Mouse (Mus musculus) yolk sac, embryonic 10.5 days (tissue): ENCODE results near the gene Mettl16.

ENCODE experiments used
- DNase-seq: peaks from one replicate; pipeline ENCODE4 v3.0.0-alpha.2; 2017; ENCODE audit warnings: low spot score

The Mettl16 gene

GRCm38 (mm10) chr11:74770595-74771207, at the start of gene Mettl16:
TSS of gene Mettl16 (plus strand) at chr11:74770830.
- DNase-seq: peak; percentile 96

- DNase-seq: no peak
These were observed 49.5 kb upstream of the Mettl16 start for GRCm38 (mm10) chr11:74721141-74721540.

DNA sequence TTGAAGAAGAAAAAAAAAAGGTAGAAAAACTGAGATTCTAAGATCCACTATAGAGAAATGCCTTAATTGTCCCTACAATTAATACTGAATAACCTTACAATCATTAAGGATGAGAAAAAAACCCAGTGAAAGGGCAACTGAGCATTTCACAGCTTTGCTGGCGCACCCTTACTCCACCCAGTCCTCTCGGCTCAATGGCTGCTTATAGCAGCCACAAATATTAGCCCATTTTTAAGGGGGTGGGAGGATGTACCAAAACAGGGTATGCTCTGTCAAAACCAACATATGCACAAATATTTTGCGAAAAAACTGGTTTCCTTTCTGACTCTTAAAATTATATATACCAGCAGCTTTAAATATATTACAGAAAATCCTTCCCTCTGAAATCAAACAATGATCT, 48.7 kb upstream of the Mettl16 start:
- no peak for DNase-seq

DNA sequence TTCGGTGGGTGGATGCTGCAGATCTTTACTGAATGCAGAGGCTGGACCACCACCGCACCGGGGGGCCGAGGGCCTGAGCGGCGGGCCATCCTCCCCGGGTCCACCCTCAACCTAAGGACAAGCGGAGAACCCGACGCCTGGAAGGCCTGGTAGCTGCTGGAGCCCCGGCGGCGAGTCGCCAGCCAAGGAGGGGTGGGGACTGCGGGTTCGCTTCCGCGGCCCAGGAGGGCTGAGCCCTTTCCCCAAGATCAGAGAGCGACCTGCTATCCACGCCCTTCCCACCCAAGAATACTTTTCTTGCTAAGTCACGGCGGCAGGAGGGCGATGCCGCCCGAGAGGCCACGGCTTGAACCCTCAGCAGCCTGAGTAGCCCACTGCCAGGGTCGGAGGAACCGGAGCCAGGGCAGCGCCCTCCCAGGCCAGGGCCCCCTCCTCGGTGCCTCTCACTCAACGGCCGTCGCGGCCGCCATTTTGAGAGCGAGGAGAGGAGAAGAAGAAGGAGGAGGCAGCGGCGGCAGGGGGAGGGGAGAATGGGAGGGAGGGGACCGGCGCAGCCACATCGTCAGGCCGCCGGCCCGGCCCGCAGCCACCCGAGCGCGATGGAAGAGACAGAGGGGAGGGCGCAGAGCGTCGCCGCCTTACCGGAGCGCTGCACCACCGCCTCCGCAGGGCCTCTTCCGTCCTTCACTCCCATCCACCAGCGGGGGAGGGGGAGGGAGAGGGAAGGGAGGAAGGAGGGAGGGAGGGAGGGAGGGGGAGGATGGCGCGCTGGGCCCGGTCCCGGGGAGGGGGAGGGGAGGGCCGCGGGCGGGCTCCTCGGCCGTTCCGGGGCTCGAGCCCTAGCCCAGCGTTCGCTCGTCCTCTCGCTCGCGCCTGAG, 47.0 kb upstream of the Mettl16 start:
- peak; percentile 92 for DNase-seq

- peak; percentile 97 for DNase-seq
These were observed 46.3 kb upstream of the Mettl16 start, which contains the start of gene Pafah1b1 for GRCm38 (mm10) chr11:74724235-74724791. TSS of gene Pafah1b1 (minus strand) at chr11:74724670.

DNA sequence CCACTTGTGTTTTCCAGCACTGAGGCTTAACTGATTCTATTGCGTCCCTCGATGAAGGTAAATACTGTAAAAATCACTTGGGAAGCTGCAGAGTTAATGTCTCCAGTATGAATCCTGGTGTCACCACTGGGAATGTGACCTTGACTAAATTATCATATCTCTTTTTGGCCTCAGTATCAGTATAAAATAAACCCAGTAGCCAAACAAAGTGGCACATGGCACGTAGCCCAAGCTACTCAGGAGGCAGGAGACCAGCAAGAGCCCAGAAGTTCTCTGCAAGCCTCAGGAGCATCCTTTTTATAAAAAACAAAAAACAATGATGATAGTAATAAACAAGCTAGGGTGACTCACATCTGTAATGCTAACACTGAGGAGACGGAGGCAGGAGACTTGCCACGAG, 45.4 kb upstream of the Mettl16 start:
- DNase-seq: no peak

DNA sequence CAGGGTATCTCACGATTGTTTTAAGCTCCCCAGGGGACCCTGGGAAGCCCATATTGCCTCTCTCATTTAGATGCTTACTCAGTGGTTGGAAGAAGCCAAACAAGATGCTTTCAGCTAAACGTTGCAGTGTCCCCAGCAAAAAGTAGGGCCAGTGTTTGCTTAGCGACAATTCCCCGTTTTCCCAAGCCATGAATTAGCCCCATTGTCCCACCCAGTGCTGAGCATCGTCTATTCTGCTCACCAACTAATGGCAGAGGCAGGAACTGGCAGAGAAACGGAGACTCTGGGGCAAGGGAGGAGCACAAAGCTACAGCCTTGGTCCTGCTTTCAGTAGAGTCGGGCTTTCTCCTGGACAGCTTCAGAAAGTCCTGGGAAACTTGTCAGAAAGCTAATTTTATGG, 35.7 kb upstream of the Mettl16 start:
- DNase-seq: no peak

DNA sequence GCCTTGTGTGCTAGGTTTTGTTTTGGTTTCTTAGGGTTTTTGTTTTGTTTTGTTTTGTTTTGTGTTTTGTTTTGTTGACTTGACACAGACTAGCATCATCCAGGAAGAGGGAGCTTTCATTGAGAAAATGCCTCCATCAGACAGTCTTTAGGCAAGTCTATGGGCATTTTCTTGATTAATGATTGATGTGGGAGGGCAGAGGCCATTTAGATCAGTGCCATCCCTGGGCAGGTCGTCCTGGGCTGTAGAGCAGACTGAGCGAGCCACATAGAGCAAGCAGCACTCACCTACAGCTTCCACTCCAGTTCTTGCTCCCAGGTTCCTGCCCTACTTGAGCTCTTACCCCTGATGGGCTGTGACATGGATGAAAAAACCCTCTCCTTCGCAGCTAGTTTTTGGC, 32.8 kb upstream of the Mettl16 start:
- DNase-seq: no peak

DNA sequence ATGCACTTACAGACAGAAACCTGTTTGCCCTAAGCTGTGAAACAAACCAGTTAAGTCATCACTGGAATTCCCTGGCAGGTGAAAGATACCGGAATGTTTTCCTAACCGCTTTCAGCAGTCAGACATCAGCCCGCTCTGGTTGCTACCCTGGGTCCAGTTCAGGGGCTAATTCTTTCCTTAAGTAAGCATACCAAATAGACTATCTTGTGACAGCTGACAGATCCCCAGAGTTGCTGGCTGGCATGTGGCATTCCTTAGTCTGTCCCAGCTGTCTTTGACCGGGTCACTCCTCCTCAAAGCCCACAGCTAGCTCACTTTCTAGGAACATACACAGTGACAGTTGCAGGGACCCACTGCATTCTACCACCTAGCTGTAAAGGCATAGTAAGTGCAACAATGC, 22.6 kb upstream of the Mettl16 start:
- no peak for DNase-seq

- DNase-seq: no peak
These were observed 21.4 kb upstream of the Mettl16 start for GRCm38 (mm10) chr11:74749241-74749640.

GRCm38 (mm10) chr11:74750662-74751351, 19.8 kb upstream of the Mettl16 start:
- no peak for DNase-seq

GRCm38 (mm10) chr11:74751352-74752066, 19.1 kb upstream of the Mettl16 start:
- no peak for DNase-seq

DNA sequence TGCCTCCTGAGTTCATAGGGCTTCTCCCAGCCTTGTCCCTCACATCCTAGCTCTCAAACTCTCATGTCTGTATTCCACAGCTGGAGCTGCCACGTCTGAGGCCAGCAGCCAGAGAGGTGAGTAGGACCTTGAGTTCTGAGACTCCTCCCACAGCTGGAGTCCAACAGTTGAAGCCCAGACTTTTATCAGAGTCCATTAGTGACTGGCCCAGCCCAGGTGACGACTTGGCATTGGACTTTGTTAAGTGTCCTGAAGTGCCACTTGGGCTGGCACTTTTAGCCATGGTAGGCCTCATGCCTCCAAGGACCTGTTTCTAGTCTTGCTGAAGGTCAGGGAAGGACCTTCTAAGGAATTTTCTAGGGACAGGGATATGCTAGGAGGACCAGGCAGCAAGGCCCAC, 14.0 kb upstream of the Mettl16 start:
- no peak for DNase-seq

- no peak for DNase-seq
These were observed 9.5 kb upstream of the Mettl16 start for GRCm38 (mm10) chr11:74761011-74761705.

DNA sequence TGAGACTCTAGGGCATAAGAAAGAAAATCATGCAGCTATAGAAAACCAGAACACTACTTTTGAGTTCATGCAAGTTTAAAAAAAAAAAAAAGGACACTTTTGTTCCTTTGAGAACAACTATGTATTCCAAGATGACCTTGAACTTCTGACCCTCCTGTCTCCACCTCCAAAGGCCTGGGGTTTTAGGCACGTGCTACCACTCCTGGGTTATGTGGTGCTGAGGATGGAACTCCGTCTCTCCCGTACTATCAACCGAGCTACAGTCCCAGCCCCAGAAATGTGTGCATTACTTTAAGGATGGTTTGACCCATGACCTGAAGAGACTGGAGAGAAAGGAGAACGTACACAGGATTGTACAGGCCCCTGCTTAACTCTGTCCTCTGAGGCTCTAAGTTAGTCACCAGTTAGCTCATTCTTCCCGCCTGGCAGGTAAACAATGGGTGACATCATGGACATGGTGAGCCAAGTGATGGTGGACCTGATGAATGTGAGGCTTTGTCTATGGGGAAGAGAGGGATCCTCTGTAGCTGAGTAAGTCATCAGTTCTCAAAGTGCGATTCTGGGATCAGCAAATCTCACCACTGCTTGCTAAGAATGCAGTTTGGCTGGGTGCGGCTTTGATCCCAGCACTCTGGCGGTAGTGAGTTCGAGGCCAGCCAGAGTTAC, 6.5 kb upstream of the Mettl16 start:
- DNase-seq: no peak

DNA sequence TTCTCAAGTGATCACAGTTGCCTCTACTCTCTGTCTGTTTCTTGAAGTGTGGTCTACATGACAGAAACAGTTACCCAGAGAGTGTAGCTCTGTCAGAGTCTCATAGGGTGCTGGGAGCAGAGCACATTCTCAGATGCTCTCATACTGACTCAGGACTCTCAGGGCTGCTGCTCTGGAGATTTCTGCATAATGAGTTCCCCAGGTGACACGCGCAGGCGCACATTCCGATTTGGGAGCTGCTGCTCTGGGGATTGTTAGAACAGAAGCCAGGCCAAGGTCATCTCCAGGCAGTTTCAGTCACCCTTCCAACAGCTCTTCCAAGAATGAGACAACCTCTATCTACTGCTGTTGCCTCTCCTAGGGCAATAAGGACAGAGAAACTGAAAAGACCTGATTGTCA, 3.2 kb upstream of the Mettl16 start:
- no peak for DNase-seq

GRCm38 (mm10) chr11:74768045-74768444, 2.6 kb upstream of the Mettl16 start:
- DNase-seq: no peak

DNA sequence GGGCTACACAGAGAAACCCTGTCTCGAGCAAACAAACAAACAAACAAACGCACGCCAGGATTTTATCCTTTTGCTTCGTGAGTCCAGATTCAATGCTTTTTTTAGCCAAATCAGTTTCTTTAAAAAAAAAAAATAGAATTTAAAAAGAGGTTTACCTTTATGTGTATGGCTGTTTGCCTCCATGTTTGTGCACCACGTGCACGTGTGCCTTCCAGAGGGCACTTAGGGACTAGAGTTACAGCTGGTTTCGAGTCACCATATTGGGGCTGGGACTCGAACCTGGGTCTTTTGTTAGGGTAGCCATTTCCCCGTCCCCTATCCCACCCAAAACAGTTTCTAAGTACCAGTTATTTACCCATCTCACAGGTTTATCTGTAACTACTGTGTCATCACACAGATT, 593 bp upstream of the Mettl16 start:
- DNase-seq: no peak

DNA sequence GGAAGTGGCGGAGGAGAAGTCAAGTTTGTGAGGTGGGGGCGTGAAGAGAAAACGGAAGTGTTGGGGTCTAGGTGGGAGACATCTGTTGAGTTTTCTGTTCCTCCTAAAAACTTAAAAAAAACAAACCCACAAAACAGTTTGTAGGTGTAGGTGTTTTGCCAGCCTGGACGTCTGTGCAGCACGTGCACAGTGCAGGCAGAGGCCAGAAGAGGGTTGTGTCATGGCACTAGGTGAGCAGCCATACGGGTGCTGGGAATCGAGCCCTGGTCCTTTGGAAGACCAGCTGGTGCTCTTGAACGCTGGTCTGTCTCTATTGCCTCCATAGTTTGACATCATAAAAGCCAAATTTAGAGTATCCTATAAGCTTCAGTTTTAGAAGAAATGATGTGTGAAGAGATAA, 604 bp downstream of the Mettl16 start:
- no peak for DNase-seq

DNA sequence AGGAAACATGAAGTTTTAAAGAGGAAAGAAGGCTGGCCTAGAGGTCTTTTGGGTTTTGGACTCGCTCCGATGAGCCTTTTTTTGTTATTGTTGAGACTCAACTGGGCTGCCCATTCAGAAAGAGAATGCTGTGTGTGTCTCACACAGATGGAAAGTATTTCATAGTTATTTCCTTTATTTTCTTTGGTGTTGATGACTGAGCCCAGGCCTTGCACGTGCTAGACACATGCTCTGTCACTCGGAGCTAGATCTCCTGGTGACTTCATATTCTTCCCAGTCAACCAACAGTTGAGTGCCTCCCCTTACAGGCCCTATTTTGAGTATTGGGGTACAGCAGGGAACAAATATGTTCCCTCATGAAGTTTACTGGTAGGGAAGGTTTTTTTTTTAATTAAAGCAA, 1.0 kb downstream of the Mettl16 start:
- DNase-seq: no peak

- no peak for DNase-seq
These were observed 1.8 kb downstream of the Mettl16 start for GRCm38 (mm10) chr11:74772386-74772785.
